Mouse (Mus musculus): ENCODE results near the gene Cyp3a59.
"Not testable (repeated sequence)": the region's sequence is repeated elsewhere in the genome, so short reads cannot be mapped to it uniquely, and the experiment has no call there.

Cyp3a59 gene

DNA sequence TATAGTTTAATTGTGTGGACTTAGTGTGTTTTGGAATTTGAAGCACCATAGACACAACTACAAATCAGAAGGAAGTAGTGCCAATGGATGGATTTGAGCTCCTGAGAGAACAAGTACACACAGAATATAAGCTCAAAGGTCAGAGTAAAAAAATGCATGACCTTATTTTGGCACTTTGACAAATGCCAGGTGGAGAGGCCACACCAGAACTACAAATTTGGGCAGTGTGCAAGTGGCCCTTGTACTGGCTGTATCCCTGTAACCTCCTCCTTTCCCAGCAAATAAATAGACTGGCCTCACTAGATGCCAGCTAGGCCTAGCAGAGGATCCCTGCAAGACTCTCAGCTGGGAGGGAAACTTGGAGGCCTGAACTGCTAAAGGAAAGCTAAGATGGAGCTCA lies at the start of gene Cyp3a59:
TSS of gene Cyp3a59 (plus strand) at position 313 of the 400 bp plus-strand sequence.
- DNase-seq: peak in 1 of 2 experiments; percentile 15

DNA sequence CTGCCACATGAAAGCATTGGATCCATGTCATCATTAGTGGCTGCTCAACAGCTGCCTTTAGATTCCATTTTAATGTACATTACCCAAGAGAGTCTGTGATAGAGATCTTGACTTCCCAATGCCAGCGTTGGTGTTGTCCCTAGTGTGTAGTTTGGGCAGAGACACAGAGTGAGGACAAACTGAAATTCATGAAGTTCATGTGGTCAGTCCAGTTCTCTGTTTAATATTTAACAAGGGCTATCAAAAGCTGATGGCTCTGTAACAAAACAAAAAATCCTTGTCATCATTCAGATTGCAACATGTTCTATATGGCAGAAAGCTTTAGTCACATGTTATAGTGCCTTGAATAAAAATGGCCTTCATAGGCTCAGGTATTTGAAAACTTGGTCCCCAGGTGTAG lies 9.0 kb upstream of the Cyp3a59 start:
- no peak for DNase-seq

DNA sequence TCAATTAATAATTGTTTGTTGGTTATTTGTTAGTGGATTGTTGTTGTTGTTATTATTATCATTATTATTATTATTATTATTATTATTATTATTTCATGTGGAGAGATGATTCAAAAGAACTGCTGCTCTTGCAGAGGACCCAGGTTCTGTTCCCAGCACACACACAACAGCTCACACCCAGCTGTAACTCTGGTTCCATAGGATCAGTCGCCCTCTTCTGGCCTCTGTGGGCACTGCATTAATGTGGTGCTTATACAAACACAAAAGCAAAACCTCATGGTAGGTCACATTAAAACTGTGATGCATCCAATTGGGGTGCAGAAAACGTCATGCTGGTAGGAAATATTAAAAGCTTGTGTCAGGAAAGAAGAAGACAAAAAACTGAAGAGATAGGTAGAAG lies 68.8 kb downstream of the Cyp3a59 start:
- DNase-seq: no peak

DNA sequence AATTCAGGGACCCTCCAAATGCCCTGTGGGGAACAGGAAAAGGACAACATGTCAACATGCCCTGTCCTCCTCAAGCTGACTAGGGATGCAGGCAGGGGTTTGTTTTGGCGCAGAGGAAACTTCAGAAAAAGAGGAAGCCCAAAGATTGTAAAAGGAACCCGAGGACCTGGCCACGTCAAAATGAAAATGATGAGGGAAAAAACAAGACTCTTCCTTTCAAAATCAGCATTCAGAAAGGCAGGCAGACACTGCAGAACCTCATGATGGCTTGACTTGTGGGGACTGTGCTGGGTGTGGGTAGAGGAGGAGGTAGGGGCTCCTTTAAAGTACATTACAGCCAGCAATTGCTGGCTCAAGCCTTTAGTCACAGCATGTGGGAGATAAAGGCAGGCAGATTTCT lies 71.4 kb downstream of the Cyp3a59 start:
- no peak for DNase-seq

DNA sequence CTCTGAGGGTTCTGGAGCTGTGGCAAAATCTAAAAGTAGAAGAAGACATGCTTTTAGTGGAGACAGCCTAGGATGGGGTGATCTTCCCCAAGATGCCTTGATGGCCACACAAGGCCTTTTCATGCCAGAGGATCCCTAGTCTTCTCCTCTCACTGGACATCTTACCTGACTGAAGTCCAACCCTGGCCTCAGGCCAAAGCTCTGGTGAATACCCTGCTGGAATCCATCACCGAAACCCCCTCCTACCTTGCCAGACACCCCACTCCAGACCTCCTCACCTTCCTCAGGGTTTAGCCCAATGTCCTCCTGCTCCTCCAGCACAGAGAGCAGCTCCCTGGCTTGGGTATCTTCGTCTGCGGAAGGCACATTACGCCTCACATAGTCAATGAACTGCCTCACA lies 79.3 kb downstream of the Cyp3a59 start:
- DNase-seq: not testable (repeated sequence)

DNA sequence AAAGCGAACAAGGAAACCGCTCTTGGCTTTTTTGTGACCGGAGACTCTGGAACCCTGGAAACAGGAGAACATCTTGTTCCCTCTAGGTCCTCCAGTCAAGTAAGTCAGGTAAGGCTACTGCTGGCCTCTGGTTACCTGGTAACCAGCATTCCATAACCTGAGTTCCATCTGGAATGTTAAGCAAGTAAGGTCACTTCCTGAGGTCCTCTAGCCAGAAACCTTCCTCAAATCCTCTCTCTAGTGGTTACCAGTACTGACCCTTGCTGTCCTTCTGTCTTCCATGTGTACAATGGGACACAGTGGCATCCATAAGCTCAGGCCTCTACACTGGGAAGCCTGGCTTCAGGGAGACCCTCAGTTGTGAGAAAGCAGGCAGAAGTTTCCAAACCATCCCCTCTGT lies 81.4 kb downstream of the Cyp3a59 start, which contains the start of gene Gm5565:
TSS of gene Gm5565 (minus strand) at position 101 of the 400 bp plus-strand sequence.
- not testable (repeated sequence) for DNase-seq
